Mouse (Mus musculus) layer of hippocampus, adult 11-12 months (tissue): ENCODE data around the gene Gm10282.

Experiments
- DNase-seq: peaks from one replicate; pipeline ENCODE4 v3.0.0; 2022; ENCODE audit warnings: low spot score

The Gm10282 gene

DNA sequence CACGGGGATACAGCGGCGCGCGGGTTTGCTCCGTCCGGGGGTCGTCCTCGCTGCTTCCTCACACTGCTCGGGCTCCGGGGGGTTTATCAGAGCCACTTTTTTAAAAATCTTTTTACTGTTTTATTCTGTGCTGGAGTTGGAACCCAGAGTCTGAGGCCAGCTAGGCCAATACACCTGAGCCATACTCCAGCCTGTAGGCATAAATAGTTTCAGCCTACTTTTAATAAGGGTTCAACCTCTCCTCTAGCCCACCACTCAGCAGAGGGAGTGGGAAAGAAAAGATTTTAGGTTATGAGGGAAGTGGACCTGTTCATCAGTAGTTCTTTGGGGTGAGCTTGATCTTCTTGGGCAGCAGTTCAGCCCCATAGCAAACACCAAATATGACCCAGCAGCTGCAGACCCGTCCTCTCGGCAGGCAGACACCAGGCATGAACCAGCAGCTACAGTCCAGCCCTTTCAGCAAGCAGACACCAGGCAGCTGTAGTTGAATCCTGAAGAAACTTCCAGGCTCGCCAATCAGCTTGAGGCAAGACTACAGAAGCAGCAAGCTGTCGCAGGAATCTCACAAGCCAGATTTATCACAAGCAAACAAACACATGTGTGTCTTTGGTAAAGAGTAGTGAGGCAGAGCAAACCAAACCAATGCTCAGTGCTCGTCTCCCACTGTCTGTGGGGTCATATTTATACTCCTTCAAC lies at the start of gene Gm10282:
Gm10282 (minus strand) TSS at position 51 of the 696 bp plus-strand sequence.
- no peak for DNase-seq

DNA sequence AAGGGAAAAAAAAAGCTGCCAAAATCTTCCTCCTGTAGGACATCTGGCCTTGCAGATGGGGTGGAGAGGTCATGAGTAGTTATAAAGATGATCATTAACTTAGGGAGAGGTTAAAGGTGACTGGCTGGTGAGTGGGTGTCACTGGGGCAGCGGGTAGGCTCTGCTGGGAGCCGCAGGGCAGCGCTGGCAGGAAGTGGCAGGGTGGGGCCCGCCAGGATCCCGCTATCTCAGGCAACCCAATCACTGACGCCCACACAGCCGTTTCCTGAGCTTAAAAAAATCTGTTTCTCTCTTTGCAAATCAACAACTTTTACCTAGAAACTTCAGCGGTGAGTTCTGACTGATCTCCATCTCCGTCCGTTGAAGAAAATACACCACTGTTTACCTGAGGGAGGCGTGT lies 49.2 kb upstream of the Gm10282 start:
- no peak for DNase-seq

DNA sequence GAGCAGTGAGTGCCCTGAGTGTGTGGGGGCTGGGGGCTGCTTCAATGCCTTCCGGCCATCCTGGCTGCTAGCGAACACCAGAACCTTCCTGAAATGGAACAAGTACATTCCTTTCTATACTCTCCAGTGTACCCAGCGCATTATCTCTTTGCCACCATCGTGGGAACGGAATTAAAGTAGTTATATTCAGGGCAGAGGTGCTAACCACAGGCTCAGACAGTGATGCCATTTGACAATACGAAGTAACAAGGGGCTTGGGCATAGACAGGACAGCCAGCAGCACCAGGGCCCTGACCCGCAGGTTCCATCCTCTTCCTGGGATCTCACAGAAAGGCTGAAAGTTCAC lies 48.6 kb upstream of the Gm10282 start:
- no peak for DNase-seq

DNA sequence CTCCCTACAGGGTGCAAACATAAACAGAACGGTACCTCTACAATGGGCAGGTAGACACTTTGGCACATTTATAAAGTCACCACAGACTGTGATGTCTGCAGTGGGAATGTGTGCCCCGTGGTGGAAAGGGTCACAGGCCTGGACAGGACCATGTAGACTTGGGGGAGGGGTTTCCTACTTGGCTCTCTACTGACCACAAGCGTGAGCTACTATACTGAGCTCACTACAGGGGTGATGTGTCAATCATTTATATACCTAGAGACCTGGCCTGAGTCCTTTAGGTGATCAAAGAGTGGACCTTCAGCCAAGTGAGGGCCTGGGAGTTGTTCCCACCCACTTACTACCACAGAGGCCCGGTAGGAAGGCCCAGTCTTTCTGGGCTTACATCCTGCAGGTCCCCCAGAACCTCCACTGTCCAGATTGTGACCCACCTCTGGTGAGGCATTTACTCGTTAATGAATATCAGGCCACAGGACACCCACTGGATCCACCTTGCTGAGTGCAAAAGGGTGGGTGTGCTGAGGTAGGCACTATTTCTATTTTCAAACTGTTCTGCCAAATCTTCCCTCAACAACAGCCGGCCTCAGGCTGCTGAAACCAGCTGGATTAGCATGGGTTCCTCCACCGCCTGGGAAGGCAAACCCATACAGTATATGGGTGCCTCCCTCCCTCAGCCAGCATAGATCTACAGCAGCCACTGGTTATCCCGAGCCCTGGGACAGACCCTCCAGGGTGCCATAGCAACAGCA lies 48.1 kb upstream of the Gm10282 start:
- DNase-seq, result no peak

GRCm38 (mm10) chr8:72351405-72352005 lies 46.4 kb upstream of the Gm10282 start:
- no peak for DNase-seq

DNA sequence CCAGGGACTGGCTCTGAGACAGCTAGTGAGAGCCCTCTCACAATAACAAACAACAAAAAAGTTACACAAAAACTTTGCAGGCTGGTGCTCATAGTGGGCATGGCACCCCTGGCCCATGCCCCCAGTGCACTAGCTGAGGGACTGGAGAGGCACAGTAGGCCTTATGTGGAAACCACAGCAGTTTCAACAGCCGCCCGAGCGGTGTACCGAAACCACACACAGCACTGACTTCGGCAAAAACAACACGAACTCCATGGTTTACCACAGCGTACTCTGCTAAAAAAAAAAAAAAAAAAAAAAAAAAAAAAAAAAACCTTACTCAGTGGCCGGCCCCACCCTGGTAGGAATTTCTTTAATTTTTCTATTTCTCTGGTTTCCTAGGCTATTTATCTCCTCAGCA lies 45.7 kb upstream of the Gm10282 start:
- DNase-seq, result no peak

- no peak for DNase-seq
Measured at GRCm38 (mm10) chr8:72349838-72350237, 44.8 kb upstream of the Gm10282 start.

DNA sequence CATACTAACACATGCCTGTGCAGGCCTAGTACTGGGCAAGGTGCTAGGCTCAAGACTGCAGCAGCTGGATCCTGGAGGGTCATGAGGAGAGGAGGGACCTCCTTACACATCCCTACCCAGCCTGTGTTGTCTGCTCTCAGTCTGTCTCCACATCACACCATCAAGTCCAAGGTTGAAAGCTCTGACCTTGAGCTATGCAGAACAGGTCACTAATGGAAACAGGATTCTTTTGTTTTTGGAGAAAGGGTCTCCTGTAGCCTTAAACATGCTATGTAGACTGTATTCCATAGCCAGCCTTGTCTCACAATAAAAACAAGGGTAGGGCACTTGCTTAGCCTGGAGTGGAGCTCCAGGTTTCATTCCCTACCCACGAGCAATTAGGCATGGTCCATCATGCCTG lies 43.9 kb upstream of the Gm10282 start:
- DNase-seq, result no peak

DNA sequence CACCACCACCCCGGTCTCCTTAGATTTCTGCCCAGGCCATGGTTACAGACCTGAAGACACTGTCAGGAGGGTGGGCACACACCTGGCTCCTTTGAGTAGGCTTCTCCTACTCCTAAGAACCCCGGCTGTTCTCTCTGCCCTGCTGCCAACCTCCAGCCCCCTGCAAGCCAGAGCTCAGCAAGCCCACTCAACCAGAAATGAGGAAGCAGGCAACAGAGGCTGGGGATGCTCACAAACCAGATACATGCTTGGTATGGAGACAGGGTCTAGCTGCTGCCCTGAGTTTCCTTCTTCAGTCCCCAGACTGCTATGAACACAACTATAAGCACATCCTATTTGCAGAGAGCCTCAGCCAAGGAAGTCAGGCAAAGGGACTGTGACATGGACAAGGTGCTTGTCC lies 43.1 kb upstream of the Gm10282 start:
- no peak for DNase-seq

DNA sequence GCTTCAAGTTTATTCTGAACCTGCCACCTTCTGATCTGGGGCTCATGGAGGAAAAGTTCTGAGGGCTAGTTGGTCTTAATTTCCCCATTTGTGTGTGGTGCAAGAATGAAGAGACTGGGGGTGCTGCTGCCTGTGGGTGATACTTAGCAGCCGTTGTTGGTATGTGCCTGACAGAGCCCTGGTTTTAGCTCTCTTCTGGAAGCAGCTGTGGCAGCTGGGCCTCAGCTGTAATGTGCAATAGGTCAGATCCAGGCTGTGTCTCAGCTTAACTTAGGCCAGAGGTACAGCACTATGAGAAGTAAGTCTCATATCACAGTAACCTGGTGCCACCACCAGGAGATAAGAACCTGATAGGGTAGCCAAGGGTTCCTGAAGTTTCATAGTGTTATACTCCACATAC lies 42.5 kb upstream of the Gm10282 start:
- DNase-seq, result no peak

DNA sequence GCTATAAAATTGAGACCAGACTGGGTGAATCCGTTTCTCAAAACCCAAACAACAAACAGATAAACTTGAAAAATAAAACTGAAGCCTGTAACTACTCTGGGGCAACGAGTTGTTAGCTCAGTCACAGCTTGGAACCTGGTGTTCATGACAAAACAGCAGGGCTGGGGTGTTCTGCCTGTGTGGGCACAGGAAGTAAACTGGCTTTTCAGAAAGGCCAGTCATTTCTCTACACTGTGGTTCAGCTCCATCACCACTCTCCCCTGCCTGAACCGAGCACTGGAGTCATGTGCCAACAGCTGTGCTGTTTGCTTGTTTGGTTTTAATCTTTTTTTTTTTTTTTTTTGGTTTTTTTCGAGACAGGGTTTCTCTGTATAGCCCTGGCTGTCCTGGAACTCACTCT lies 38.7 kb upstream of the Gm10282 start:
- no peak for DNase-seq

DNA sequence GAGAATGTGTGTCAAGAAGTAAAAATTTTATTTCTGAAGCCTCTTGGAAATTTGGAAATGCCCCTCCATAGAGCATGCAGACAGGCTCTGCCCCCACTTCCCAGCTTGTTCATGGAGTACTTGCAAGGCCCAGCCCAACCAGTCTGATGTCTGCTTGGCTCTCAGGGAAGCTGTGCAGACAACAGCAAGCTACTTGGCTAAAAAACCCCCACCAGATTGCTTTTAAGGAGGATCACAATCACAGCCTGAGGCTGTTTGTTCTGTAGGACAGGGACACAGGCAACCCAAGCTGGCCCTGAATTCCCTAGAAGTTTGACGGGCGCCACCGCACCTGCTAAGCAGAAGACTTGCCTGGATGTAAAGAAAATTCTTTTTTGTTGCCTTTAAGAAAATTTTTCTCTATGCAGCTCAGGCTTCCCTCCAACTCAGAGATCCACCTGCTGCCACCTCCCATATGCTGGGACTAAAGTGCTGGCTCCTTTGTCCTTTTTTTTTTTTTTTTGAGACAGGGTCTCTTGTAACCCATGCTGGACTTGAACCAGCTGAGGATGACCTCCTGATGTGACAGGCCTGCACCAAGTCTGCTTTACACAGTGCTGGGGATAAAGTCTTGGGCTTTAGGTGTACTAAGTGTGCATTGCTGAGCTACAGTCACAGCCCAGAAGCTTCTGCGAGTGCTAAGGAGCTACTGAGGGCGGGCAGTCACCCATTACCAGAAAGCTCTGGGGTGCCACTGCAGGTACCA lies 37.7 kb upstream of the Gm10282 start:
- no peak for DNase-seq

DNA sequence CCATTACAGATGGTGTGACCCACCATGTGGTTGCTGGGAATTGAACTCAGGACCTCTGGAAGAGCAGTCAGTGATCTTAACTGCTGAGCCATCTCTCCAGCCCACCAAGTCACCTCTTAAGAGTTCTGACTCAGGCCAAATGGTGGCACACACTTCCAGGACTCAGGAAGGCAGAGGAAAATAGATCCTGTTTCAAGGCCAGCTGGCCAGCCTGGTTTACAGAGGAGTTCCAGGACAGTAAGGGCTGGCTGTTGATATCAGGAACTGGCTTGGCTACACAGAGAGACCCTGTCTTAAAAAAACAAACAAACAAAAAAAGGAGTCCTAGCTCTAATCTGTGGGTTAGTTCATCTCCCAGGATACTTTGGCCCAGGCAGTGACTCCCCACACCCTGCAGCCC lies 32.0 kb upstream of the Gm10282 start:
- no peak for DNase-seq

DNA sequence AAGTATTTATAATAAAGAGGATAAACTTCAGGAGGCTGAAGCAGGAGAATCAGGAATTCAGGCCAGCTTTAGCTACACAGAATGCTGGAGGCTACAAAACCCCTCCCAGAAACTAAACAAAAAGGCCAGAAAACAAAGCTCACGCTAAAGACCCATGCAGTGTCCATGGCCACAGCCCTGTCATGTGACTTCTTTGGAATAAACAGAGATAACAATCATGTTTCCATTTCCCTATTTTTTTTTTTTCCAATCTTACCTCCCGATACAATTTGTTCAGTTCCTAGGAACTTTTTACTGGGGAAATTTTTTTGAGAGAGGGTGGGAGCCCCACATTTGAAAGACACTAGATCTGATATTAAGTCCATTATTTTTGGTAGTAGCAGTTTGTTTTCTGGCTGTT lies 31.2 kb upstream of the Gm10282 start:
- no peak for DNase-seq

DNA sequence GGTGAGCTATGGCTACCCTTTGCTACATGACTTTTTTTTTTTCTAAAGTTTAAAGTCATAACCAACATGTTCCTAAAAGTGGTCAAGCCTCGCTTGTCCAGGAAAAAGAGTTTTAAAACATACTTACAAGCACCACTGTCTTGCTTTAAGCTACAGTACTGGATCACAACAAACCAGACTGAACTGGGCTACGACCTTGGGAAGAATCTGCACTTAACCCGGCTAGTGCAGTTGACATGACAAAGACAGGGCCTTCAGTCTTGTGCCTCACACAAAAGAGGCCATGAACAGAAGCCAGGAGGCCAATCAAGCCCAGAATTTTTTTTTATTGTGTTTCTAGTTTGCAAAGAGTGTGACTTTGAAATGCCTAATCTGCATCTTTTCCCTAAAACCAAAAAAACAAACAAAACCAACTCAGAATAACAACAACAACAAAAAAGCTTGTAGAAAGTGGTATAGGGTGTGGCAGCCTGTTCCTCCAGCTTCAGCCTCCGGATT lies 29.1 kb upstream of the Gm10282 start:
- DNase-seq, result no peak

GRCm38 (mm10) chr8:72333429-72334143 lies 28.5 kb upstream of the Gm10282 start:
- DNase-seq, result no peak

GRCm38 (mm10) chr8:72331631-72332030 lies 26.6 kb upstream of the Gm10282 start:
- DNase-seq, result no peak

GRCm38 (mm10) chr8:72330806-72331516 lies 25.9 kb upstream of the Gm10282 start:
- no peak for DNase-seq

- DNase-seq, result no peak
Measured at GRCm38 (mm10) chr8:72329116-72329515, 24.1 kb upstream of the Gm10282 start.

- DNase-seq, result no peak
Measured at GRCm38 (mm10) chr8:72324708-72325107, 19.6 kb upstream of the Gm10282 start.

- no peak for DNase-seq
Measured at GRCm38 (mm10) chr8:72324036-72324706, 19.1 kb upstream of the Gm10282 start.
